Mouse (Mus musculus) gastrocnemius, adult 2 months (tissue): ENCODE measurements around the gene Ly86. TPM values are rescaled to one million over a fixed set of nuclear protein-coding genes. Genes with fewer than 3 reads are reported as not detected.

Experiments
- DNase-seq: peaks from one replicate; pipeline ENCODE4 v3.0.0; 2022
- H3K27ac ChIP-seq: fragments of 200-600 bp; 2 replicates; pipeline ENCODE4 v1.8.1; 2022; ENCODE audit warnings: mild to moderate bottlenecking
- H3K4me3 ChIP-seq: fragments of 200-600 bp; 2 replicates; pipeline ENCODE4 v1.8.1; 2022; ENCODE audit warnings: mild to moderate bottlenecking, moderate library complexity
- CTCF ChIP-seq: fragments of 200-600 bp; IDR thresholded peaks from 2 replicates; pipeline ENCODE4 v1.8.1; 2022; ENCODE audit warnings: antibody characterized with exemption, mild to moderate bottlenecking, moderate library complexity
- intact Hi-C: fragments of 180-260 bp; cut with DNase I; formaldehyde crosslinking; loops from one replicate; pipeline ENCODE4 v1.15.1; 2025
- total RNA-seq, 2 experiments: library from RNA; stranded (reverse); gene quantifications; 2 replicates each; pipeline ENCODE4 v1.2.3; 2021

Gene Ly86
- total RNA-seq, 2 experiments from 2014 or later = 0.67 to 0.71 TPM

- intact Hi-C loops = no loop called here
- Histone ChIP-seq H3K4me3 (no peak overlapping the region), H3K27ac (peak overlapping the region; percentile 80)
- DNase-seq = no peak
- TF ChIP-seq CTCF = no peak
These were observed 94.9 kb downstream of the Ly86 start for GRCm38 (mm10) chr13:37439941-37440340.

- no peak for TF ChIP-seq CTCF
- Histone ChIP-seq H3K27ac (peak overlapping the region; percentile 80), H3K4me3 (no peak overlapping the region)
- DNase-seq = no peak
- intact Hi-C loops = no loop called here
These were observed 95.7 kb downstream of the Ly86 start for GRCm38 (mm10) chr13:37440593-37441307.

DNA sequence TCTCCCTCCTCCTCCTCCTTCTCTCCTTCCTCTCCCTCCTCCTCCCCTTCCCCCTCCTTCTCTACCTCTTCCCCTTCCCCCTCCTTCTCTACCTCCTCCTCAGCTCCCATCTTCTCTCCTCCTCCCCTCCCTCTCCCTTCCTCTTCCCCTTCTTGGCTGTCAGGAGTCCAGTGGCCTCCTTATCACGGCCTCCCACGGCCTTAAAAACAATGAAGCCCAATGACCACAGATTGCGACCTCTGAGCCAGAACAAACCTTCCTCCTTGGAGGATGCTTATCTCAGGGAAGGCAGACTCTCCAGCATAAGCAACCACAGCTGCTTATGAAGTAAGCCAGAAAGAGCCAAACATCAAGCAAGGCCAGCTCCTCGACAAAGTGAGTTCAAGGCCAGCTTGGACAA, 97.0 kb downstream of the Ly86 start:
- intact Hi-C loops = no loop called here
- DNase-seq = no peak
- H3K27ac ChIP-seq = peak overlapping the region; percentile 32
- no peak for TF ChIP-seq CTCF
- H3K4me3 ChIP-seq = no peak overlapping the region

DNA sequence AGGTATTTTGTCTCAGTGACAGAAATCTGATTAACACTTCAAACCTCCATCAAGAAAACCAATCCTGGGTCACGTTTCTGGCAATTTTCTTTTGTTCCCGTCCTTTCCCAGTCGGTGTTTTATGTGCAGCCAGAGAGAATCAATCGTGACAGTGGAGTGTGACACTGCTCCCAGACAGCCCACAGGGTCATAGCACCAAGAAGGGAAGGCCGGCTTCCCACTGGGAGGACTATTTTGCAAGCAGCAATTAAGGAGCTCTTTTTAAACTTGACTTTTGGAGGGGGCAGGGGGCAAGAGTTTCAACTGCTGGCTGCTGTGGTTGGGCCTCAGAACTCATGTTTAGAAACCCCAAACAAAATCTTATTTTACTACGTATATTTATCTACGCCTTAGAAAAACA, 97.5 kb downstream of the Ly86 start:
- H3K4me3 ChIP-seq = no peak overlapping the region
- peak overlapping the region; percentile 32 for H3K27ac ChIP-seq
- DNase-seq = no peak
- no peak for TF ChIP-seq CTCF
- intact Hi-C loops = no loop called here

DNA sequence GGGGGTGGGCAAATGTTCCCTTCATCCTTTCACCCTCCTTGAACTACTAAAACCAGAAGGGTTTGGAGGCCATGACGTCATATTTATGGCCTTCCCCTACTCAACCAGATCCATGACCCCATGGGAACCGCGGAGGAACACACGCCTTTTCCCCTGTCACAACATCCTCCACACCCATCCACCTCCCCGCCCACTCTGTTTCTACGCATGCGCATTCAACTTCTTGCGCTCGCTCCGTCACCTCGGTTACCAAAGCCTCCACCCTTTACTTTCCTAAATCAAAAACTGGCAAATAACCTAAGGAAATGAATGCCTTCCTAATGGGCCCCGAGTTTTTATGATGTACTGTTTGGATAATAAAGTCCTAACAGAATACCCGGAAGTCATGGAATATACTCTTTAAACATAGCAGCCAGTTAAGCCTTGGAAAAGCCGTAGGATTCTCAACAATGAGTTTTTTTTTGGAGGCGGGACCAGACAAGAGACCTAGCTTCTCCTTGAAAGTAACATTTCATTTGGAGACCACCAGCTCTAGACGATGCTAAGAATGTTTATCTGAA, 101.8 kb downstream of the Ly86 start:
- H3K4me3 ChIP-seq = no peak overlapping the region
- peak; percentile 47 for DNase-seq
- TF ChIP-seq CTCF = no peak
- intact Hi-C loops = no loop called here
- H3K27ac ChIP-seq = peak overlapping the region; percentile 76

GRCm38 (mm10) chr13:37451021-37451420, 106.0 kb downstream of the Ly86 start:
- intact Hi-C loops = loop anchor here (5.0 to 10.0 kb wide), 3 partner anchors 491 to 774 kb away; partner anchors contain the start of genes Cage1 and Riok1
- Histone ChIP-seq H3K4me3 (no peak overlapping the region), H3K27ac (peak overlapping the region; percentile 84)
- no peak for DNase-seq
- no peak for TF ChIP-seq CTCF

GRCm38 (mm10) chr13:37451471-37451870, 106.5 kb downstream of the Ly86 start:
- peak; percentile 41 for DNase-seq
- no peak for TF ChIP-seq CTCF
- Histone ChIP-seq H3K4me3 (no peak overlapping the region), H3K27ac (peak overlapping the region; percentile 84)
- intact Hi-C loops = loop anchor here (5.0 to 10.0 kb wide), 3 partner anchors 491 to 773 kb away; partner anchors contain the start of genes Cage1 and Riok1

GRCm38 (mm10) chr13:37452022-37452941, 107.3 kb downstream of the Ly86 start:
- TF ChIP-seq CTCF = peak; percentile 17; the same call in 1 of the 2 replicates
- intact Hi-C loops = loop anchor here (5.0 to 10.0 kb wide), 3 partner anchors 490 to 773 kb away; partner anchors contain the start of genes Cage1 and Riok1
- H3K27ac ChIP-seq = peak overlapping the region; percentile 84
- peak overlapping the region; percentile 62 for H3K4me3 ChIP-seq
- peak; percentile 68 for DNase-seq

GRCm38 (mm10) chr13:37453203-37453602, 108.2 kb downstream of the Ly86 start:
- Histone ChIP-seq H3K4me3 (peak overlapping the region; percentile 62), H3K27ac (peak overlapping the region; percentile 84)
- no peak; the same call in 1 of the 2 replicates for TF ChIP-seq CTCF
- peak; percentile 91 for DNase-seq
- intact Hi-C loops = loop anchor here (5.0 to 10.0 kb wide), 3 partner anchors 489 to 772 kb away; partner anchors contain the start of genes Cage1 and Riok1

DNA sequence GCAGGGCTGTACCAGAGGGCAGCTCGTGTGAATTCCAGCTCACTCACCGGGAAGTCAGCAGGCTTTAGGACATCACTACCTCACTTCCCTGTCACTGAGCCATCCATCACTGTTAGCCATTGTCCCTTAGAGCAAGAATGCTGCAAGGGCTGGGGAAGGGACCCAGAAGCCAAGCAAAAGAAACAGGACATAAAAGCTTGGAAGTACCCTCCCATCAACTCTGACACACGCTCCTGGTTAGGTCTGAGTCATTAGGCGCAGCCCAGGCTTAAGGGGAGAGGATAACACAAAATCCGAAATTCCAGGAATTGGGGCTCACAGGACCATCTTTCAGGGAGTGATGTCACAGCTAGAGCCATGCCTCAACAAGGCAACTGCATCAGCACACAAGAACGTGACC, 109.3 kb downstream of the Ly86 start:
- intact Hi-C loops = loop anchor here (5.0 to 10.0 kb wide), 3 partner anchors 488 to 770 kb away; partner anchors contain the start of genes Cage1 and Riok1
- DNase-seq = no peak
- H3K4me3 ChIP-seq = no peak overlapping the region

GRCm38 (mm10) chr13:37455561-37455960, 110.6 kb downstream of the Ly86 start:
- intact Hi-C loops = loop anchor here (10.0 kb wide), 1 partner anchor 769 kb away; no protein-coding TSS in a partner anchor
- no peak for TF ChIP-seq CTCF
- peak overlapping the region; percentile 67; the same call in 1 of the 2 replicates for H3K27ac ChIP-seq
- no peak for DNase-seq
- H3K4me3 ChIP-seq = no peak overlapping the region

More for the DNA sequence above, 109.3 kb downstream of the Ly86 start:
- TF ChIP-seq CTCF = no peak
- peak overlapping the region; percentile 84 for H3K27ac ChIP-seq
